Mouse (Mus musculus): ENCODE measurements around the gene Pbx2.

DNA sequence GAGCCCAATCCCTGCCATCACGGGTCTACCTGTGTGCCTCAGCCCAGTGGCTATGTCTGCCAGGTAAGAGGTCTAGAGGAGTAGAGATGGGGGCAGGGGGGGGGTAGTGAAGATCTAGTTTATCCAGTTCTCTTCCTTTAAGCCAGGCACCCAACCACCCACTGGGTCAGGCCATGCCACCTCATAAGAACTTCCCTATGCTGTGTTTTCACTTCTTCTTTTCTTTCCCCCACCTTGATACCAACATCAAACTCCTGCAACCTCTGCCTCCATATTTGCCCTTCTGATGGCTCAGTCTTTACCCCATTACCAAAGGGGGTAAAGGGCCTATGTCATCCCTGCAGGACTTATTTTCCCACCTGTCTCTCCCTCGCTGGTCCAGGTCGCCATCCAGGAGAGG, 13.0 kb upstream of the Pbx2 start:
- TF ChIP-seq TAL1 (conservative IDR thresholded peaks at IDR 0.05; ENCODE audit: low read depth, low read length) (no peak), POLR2AphosphoS5 (IDR thresholded peaks at IDR 0.05; ENCODE audit: insufficient replicate concordance, low read depth, low read length) (no peak), CTCF (IDR thresholded peaks at IDR 0.05; ENCODE audit: low read depth, low read length) (no peak), GATA1 (IDR thresholded peaks at IDR 0.05; ENCODE audit: borderline replicate concordance, low read length) (no peak)
